Mouse (Mus musculus) kidney, adult 2 months (tissue): ENCODE data around the gene Gnpat. TPM values are rescaled to one million over a fixed set of nuclear protein-coding genes. Genes with fewer than 3 reads are reported as not detected.

ENCODE experiments used
- DNase-seq: peaks from one replicate; pipeline ENCODE4 v3.0.0; 2021
- H3K27ac ChIP-seq: fragments of 200-500 bp; 2 replicates; pipeline ENCODE4 v1.5.1; 2012; ENCODE audit warnings: low read depth, low read length, control low read depth, inconsistent platforms; ENCODE audit not compliant: insufficient read depth
- H3K27me3 ChIP-seq: fragments of 200-500 bp; replicated peaks from 2 replicates; pipeline ENCODE4 v1.6.1; 2012; ENCODE audit warnings: mild to moderate bottlenecking, moderate library complexity, low read length, inconsistent platforms; ENCODE audit not compliant: control insufficient read depth, insufficient read depth
- H3K36me3 ChIP-seq: fragments of 200-500 bp; 2 replicates; pipeline ENCODE4 v1.6.1; 2012; ENCODE audit warnings: mild to moderate bottlenecking, moderate library complexity, low read length, inconsistent platforms; ENCODE audit not compliant: control insufficient read depth, insufficient read depth
- H3K4me1 ChIP-seq: fragments of 200-500 bp; 2 replicates; pipeline ENCODE4 v1.6.1; 2011; ENCODE audit warnings: low read length; ENCODE audit not compliant: control insufficient read depth, insufficient read depth
- H3K4me3 ChIP-seq: fragments of 200-500 bp; 2 replicates; pipeline ENCODE4 v1.5.1; 2011; ENCODE audit warnings: mild to moderate bottlenecking, low read depth, low read length, control low read depth; ENCODE audit not compliant: insufficient read depth
- CTCF ChIP-seq: fragments of 200-500 bp; conservative IDR thresholded peaks from 2 replicates; pipeline ENCODE4 v1.5.1; 2011; ENCODE audit warnings: low read depth, mild to moderate bottlenecking, control low read depth, low read length, moderate library complexity, mixed read lengths; ENCODE audit not compliant: insufficient read depth, insufficient read length
- POLR2A ChIP-seq: fragments of 200-500 bp; IDR thresholded peaks from one replicate; pipeline ENCODE4 v1.6.1; 2011; ENCODE audit warnings: low read depth, low read length, control low read depth
- WGBS: fragments of 180-500 bp; shearing (Covaris S2); methylation state at CpG from one replicate; pipeline ENCODE4 v1.1.7; 2018; 5-methylcytosine and 5-hydroxymethylcytosine counted together
- polyA plus RNA-seq: library from polyadenylated mRNA; depleted of rRNA; stranded (reverse); fragments of >200 nt; gene quantifications from 2 replicates; pipeline ENCODE4 v1.2.3, GENCODE M21; 2012

Gnpat gene
- polyA plus RNA-seq, 1 experiment, result 72.9 TPM

DNA sequence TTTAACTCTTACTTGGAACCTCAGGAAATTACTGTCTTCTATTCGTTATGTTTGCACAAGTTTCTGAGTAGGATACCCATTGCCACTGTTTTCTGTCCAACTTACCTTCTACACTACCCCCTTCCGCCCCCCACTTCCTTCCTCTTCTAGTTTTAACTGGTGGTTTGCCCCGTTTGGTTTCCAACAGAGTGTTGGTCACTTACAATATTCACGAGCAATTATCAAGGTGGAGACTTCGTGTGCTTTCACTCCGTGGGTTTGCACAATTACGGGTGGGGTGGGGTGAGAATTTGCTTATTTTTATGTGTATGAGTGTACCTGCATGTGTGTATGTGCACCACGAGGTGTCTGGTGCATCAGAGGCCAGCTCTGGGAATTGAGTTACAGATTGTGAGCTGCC, 896 bp downstream of the Gnpat start:
- H3K4me3 ChIP-seq, result peak overlapping the region; percentile 98
- H3K36me3 ChIP-seq, result no peaks in the 10 kb centered on the region; the same call in 1 of the 2 replicates
- peaks cover 5% of the 10 kb centered on the region; the same call in 1 of the 2 replicates for H3K4me1 ChIP-seq
- H3K27me3 ChIP-seq, result no peaks in the 10 kb centered on the region
- no peak overlapping the region for H3K27ac ChIP-seq
- TF ChIP-seq POLR2A (no peak), CTCF (no peak)
- WGBS, result 7% methylated on average over 8 of the region's 8 CpGs
- no peak for DNase-seq

- no peak overlapping the region for H3K27ac ChIP-seq
- TF ChIP-seq CTCF (no peak), POLR2A (no peak)
- no peaks in the 10 kb centered on the region for H3K36me3 ChIP-seq
- no peak for DNase-seq
- no peak overlapping the region for H3K4me3 ChIP-seq
- H3K27me3 ChIP-seq, result no peaks in the 10 kb centered on the region
- 70% methylated on average over 3 of the region's 3 CpGs for whole genome bisulfite sequencing
- peaks cover 5% of the 10 kb centered on the region; the same call in 1 of the 2 replicates for H3K4me1 ChIP-seq
Observed at GRCm38 (mm10) chr8:124866669-124867068, 3.8 kb downstream of the Gnpat start.

GRCm38 (mm10) chr8:124867126-124867525, 4.3 kb downstream of the Gnpat start:
- H3K27ac ChIP-seq, result no peak overlapping the region
- TF ChIP-seq POLR2A (no peak), CTCF (no peak)
- H3K36me3 ChIP-seq, result no peaks in the 10 kb centered on the region
- H3K4me3 ChIP-seq, result no peak overlapping the region
- H3K27me3 ChIP-seq, result no peaks in the 10 kb centered on the region
- DNase-seq, result no peak
- WGBS, result 49% methylated on average over 2 of the region's 2 CpGs
- H3K4me1 ChIP-seq, result peaks cover 5% of the 10 kb centered on the region; the same call in 1 of the 2 replicates

DNA sequence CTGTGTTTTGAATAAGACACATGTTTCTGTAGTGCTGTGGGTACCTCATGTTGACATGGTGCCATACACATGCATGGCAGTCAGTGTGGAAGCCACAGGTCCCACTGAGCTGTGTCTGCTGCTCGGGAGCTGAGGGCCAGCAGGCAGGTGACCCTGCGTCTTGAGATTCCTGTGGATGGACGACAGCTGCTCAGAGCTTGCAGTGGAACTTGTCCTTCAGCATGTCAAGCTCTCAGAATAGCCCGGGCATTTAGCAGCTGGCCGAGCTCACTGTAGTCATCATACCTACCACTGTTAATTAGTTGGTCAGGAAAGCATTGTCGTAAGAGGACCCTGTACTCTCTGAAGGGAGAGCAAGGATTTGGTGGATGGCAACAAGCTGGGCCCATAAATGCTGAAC, 6.9 kb downstream of the Gnpat start:
- no peaks in the 10 kb centered on the region for H3K36me3 ChIP-seq
- H3K4me1 ChIP-seq, result no peaks in the 10 kb centered on the region
- H3K4me3 ChIP-seq, result no peak overlapping the region
- no peaks in the 10 kb centered on the region for H3K27me3 ChIP-seq
- 56% methylated on average over 6 of the region's 6 CpGs for WGBS
- H3K27ac ChIP-seq, result no peak overlapping the region
- no peak for TF ChIP-seq POLR2A
- no peak for TF ChIP-seq CTCF
- no peak for DNase-seq

- no peaks in the 10 kb centered on the region for H3K27me3 ChIP-seq
- 85% methylated on average over 7 of the region's 7 CpGs for WGBS
- no peaks in the 10 kb centered on the region for H3K4me1 ChIP-seq
- TF ChIP-seq CTCF (no peak), POLR2A (no peak)
- no peak overlapping the region for H3K4me3 ChIP-seq
- no peak for DNase-seq
- no peak overlapping the region for H3K27ac ChIP-seq
- no peaks in the 10 kb centered on the region for H3K36me3 ChIP-seq
Observed at GRCm38 (mm10) chr8:124871474-124871873, 8.6 kb downstream of the Gnpat start.

DNA sequence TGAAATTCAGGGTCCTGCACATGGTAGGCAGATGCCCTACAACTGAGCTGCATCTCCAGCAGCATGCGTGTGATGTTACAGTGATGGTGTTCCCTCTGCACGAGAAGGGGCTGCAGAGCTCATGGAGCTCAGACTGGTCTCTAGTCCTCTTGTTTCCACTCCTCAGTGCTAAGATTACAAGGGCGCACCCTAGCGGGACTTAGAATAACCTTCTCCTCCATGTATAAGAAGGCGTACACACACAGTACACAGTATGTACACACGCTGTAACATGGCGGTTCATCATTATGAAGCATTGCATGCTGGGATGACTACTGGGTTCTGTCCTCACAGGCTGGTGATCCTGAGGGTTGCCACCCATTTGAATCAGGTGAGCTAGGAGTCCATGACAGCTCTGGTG, 9.2 kb downstream of the Gnpat start:
- 96% methylated on average over 7 of the region's 7 CpGs for WGBS
- Histone ChIP-seq H3K4me3 (no peak overlapping the region), H3K36me3 (no peaks in the 10 kb centered on the region)

GRCm38 (mm10) chr8:124872690-124873089, 9.9 kb downstream of the Gnpat start:
- H3K27ac ChIP-seq, result no peak overlapping the region
- H3K27me3 ChIP-seq, result no peaks in the 10 kb centered on the region
- TF ChIP-seq CTCF (no peak), POLR2A (no peak)
- no peaks in the 10 kb centered on the region for H3K4me1 ChIP-seq
- whole genome bisulfite sequencing, result 86% methylated on average over 5 of the region's 5 CpGs
- no peaks in the 10 kb centered on the region; the same call in 1 of the 2 replicates for H3K36me3 ChIP-seq
- H3K4me3 ChIP-seq, result no peak overlapping the region
- DNase-seq, result no peak

More for the DNA sequence above, 9.2 kb downstream of the Gnpat start:
- TF ChIP-seq POLR2A (no peak), CTCF (no peak)
- no peak for DNase-seq
- H3K4me1 ChIP-seq, result no peaks in the 10 kb centered on the region
- no peak overlapping the region for H3K27ac ChIP-seq
- no peaks in the 10 kb centered on the region for H3K27me3 ChIP-seq
